Mouse (Mus musculus): ENCODE measurements around the gene Unc93a.
"Not testable (repeated sequence)": the region's sequence is repeated elsewhere in the genome, so short reads cannot be mapped to it uniquely, and the experiment has no call there.

- TF ChIP-seq POLR2A (IDR thresholded peaks at IDR 0.05; ENCODE audit: insufficient read depth, low read depth, low read length); CTCF (IDR thresholded peaks at IDR 0.05): not testable (repeated sequence)
Observed at GRCm38 (mm10) chr17:13177796-13178195, 46.2 kb upstream of the Unc93a start.

Data from heart, adult 2 months (tissue).